Mouse (Mus musculus): ENCODE results near the gene Slc12a4.

DNA sequence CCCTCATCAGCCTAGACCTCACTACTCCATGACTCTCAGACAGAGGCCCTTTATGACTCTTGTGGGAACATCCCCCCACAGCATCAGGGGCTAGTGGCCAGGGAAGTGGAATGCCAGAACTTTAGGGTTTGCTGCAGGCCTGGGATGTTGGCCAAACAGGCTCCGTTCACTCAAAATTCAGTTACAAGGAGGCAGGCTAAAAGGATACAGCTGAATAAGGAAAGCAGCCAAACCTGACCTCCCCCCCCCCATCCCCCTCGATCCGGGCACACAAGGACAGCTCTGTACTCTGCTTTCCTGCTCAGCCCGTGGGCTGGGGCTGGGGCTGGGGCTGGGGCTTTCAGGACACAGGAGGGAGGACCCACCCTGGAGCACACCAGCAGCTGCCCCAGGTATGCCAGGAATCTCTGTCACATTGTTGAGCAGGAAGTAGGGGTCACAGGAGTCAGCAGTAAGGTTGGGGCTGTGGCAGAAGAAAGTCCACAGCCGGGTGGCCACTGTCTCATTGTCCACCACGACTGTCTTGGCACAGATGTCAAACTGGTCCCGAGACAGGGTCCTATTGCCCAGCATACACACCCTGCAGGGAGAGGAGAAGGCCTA is 14.7 kb downstream of the Slc12a4 start:
- TF ChIP-seq CTCF (IDR thresholded peaks at IDR 0.05; ENCODE audit: insufficient read depth, low read depth, low read length) (no peak), POLR2A (IDR thresholded peaks at IDR 0.05; ENCODE audit: insufficient read depth, low read depth, low read length) (no peak)
